Mouse (Mus musculus) left cerebral cortex, adult 9 months (tissue): ENCODE measurements at regions not wholly inside any gene's neighbourhood (a gene's known extent, or its start where the extent isn't known, plus 50 kb on each side); places are given as distances from the start of the nearest gene placed in this dataset.

ENCODE experiments used
- DNase-seq, 2 experiments: peaks; one replicate each; pipeline ENCODE4 v3.0.0; 2022; ENCODE audit warnings: low spot score in 2 of 2

DNA sequence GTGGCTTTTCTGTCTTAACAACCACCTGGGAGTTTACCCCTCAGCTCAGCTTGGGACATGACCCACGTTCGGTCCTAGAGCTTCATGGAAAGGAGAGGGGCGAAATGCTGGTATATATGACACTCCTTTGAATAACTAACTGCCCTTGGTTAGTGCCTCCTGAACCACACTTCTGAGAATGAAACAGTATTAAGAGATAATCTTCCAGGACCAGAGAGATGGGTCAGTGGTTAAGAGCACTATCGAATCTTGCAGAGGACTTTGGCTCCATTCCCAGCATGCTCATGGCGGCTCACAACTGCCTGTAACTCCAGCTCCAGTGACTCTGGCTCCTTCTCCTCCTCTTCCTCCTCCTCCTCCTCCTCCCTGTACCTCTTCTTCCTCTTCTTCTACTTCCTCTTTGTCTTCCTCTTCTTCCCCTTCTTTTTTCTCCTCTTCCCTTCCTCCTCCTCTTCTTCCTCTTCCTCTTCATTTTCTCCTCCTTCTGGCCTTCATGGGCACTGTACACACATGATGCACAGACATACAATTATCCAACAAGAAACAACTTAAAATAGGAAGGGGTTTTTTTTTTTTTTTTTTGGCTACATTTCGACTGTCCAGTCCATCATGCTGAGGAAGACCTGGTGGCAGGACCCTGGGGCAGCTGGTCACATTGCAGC, 71.0 kb upstream of the Ctnnb1 start:
- no peak for DNase-seq

DNA sequence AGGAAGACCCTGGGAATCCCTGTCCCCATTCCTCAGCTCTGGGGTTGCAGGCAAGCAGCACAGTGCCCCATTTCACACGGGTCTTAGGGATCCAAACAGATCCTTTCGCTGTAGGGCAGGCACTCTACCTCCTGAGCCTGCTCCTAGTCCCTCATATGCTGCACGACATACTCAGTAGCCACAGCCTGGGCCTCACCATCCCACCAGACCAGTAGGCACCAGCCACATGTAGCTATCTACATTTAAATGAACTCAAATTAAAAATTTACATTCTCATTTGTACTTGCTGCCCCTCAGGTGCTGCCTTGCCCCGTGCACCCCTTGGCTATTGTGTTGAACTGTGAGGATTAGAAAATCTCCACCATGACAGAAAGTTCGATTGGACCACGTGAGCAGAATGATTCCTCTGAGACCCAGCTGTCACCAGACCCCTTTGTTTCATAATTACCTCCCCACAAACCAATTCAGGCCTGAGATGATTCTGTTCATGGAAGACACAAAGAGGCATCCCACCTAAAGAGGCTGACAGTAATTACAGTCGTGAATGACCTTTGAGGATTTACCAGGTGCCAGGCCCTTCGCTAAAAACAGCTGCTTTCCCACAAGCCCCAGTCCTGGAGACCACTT, 67.9 kb upstream of the Ctnnb1 start:
- no peak for DNase-seq

DNA sequence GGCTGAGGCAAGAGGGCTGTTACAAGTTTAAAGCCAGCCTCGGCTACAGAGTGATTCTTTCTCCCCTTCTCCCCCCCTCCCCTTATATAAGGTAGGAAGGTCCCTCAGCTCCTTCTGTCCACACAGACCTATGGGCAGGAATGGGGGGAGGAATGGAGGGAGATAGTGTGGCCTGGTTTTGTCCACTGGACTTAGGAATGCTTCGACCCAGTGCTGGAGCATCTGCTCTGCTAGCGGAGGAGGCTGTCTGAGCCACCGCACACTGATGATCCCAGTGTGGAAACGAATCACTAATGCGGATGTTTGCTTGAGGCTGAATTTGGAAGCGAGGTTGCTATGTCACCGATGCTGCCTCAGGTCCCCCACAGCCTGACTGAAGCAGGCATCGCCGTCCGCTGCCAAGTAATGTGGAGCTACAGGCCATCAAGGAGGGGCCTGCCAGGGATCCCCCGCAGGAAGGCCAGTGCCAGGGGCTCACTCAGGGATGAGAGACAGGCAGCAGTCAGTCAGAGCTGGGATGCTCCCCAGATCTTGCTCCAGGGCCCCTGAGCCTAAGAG, 67.1 kb upstream of the Ctnnb1 start:
- no peak for DNase-seq

DNA sequence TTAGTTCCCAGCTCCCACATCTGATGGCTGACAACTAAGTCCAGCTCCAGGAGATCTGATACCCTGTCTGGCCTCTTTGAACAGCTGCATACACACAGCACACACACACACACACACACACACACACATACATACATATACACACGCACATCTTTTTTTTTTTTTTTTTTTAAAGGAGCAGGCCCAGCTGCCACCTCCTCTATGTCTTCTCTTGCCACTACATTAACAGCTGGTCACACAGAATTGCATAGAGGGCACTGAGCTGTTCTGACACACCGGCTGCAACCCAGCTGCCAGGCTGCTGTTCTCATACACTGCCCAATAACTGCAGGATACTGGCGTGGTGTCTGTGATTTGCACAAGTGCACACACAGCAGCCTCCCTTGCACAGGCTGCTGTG, 64.6 kb upstream of the Ctnnb1 start:
- DNase-seq = no peak

DNA sequence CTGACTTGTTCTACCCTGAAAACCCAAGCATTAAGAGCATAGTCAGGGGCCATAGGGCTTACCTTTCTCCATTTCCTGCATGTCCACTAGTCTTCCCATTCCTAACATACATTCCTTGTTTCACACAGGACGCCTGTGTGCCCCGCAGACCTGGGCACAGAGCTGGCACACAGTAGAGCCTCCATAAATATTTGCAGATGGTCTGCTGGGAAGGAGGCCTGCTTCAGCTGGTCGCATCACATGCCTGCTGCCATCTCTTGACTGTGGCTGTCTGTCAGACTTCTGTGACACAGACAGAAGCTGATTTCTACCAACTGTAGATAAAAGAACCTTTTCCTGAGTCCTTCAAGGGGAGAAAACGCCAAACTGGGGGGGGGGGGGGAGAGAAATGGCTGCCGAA, 62.8 kb upstream of the Ctnnb1 start:
- no peak for DNase-seq

DNA sequence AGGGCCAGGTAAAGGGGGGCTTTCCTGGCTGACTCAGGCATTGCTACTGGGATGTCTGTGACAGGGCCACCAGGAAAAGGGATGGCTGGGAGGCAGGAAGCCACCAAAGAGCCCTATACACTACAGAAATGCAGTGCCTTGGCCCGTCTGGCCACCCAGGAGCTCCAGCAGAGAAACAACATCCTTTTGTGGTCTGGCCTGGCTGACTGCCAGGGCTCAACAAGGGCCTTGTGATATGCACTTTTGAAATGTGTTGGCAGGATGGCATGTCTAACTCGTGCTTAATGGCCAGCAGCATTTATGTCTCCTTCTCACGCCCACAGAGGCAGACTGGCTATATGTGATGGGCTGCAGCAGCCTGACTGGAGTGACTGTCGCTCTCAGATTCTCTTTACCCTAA, 62.3 kb upstream of the Ctnnb1 start:
- peak in 1 of 2 experiments; percentile 56 for DNase-seq

DNA sequence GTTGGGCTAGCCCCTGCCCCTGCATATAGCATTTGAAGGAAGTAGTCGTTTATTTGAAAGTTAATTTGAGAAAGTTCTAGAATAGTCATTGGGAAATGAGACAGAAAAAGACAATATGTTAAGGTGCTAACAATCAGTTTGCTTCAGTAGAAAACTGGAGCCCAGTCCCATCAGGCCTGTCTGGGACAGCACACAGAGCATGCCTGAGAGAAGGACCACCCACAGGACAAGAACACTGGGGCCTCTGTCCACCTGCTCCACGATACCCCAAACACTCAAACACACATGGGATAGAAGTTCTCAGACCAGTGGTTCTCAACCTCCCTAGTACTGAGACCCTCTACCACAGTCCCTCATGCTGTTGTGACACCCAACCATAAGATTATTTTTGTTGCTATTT, 61.2 kb upstream of the Ctnnb1 start:
- DNase-seq = no peak

DNA sequence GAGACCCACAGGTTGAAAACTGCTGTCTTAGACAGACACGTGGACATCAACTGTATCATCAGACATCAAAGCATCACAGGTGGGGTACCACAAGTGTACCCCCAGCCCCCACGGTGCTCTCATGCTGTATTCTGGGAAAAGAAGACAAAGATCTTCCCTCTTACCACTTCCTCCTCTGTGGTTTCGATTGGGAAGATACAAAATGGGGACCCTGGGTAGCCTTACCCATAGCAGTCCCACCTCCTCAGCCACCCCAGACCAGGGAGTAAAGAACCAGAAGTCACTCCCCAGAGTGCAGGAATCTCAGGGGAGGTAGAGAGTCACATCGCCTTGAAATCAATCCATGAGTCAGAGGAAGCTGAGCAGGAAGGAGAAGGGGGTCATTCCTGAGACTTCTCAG, 60.7 kb upstream of the Ctnnb1 start:
- no peak for DNase-seq

DNA sequence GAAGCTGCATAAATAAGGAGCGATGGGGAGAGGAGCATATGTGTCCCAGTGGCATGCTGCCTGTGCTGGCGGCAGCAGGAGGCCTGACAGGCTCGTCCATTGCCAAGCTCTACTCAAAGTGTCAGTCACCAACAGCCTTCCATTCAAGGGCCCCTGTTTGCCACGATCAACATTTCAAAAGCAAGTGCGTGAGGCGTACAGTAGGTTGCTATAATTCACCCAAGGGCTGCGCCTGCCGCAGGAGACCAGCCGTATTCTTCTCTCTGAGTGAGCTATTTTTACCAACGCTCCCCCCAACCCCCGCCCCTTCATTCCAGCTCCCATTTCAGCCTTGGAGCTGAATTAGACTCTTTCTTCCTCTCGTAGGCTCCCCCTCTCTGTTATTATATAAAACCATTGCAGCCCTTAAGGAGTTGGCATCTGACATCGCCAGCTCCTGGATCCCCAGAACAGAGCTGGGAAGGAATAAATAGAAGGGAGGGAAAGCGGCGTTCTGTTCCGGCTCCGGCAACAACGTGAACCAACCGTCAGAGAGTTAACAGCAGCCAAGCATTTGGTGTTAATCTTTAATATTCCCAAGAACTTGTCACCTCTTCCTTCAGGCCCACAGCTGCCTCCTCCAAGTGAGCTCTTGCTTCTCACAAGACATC, 59.5 kb upstream of the Ctnnb1 start:
- peak; percentile 75 to 76 for DNase-seq

DNA sequence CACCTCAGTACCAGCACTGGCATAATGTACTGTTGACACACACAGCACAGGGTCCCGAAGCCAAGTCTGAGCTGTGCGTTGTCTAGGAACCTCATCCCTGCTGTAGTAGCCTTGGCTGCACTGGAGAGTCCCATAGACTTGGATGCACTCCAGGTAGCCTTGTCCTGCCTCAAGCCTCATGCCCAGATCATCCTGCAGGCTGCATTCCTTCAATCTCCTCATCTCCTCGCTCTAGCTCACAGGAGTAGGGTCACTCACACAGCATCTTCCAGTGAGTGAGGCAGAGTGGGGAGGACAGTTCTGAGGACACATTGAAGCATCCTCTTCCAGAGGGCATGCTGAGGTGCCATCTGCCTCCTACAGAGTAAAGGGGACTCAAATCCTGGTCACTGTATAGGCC, 55.7 kb upstream of the Ctnnb1 start:
- DNase-seq = no peak

DNA sequence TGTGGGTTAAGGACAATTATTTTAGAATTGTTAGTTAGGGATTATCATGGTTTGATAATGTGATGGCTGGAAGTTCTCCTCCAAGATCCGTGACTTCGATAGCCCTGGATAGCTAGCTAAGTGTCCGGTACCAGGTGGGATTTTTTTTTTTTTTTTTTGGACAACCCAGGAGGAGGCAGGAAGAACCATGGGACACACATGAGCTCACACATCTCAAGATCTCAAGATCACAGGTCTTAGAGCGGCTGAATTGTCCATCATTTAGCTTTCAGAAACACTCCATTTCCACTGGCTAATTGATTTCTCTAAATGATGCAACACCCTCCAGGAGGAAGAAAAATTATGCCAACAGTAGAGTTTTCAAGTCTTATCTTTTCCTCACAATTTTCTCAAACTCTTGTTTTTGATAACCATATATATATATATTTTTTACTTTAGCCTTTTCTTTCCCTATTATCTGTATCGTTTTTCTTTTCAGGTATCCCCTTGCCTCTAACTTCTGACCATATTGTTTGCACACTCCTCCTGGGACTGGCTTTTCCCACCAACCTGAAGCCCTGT, 54.5 kb upstream of the Ctnnb1 start:
- no peak for DNase-seq

DNA sequence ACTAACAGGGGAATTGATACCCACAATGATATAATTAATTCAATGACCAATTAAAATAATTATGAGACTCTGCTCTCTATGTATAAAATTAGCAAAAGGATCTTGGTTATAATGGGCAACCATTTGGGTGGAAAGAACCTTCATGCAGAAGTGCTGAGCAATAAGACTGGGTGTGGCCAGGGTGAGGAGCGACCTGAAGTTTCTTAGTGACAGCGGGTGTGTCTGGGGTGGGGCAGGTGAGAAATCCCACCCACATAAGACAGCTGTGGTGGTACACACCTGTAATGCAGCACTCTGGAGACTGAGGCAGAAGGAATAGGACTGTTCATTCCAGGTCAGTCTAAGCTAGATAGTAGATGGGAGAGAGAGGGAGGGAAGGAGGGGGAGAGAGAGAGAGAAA, 51.9 kb upstream of the Ctnnb1 start:
- DNase-seq = no peak
